Mouse (Mus musculus) kidney, embryonic 16.5 days (tissue): Measurements from ENCODE around the gene Txndc11. TPM values are rescaled to one million over a fixed set of nuclear protein-coding genes. Genes with fewer than 3 reads are reported as not detected.

Experiments
- ATAC-seq: fragments of 200-750 bp; cut with Nextera tagmentation; 2 replicates; pipeline ENCODE4 v1.8.0; 2017; ENCODE audit warnings: moderate TSS enrichment; ENCODE audit not compliant: low FRiP score, low TSS enrichment
- H3K27ac ChIP-seq: fragments of 300-500 bp; sonication (generic); 2 replicates; pipeline ENCODE4 v1.5.1; 2014; ENCODE audit warnings: low read length
- H3K27me3 ChIP-seq: fragments of 300-500 bp; sonication (generic); 2 replicates; pipeline ENCODE4 v1.6.1; 2014; ENCODE audit warnings: low read length, control low read depth, mixed read lengths; ENCODE audit not compliant: insufficient read depth
- H3K36me3 ChIP-seq: fragments of 300-500 bp; sonication (generic); 2 replicates; pipeline ENCODE4 v1.6.1; 2014; ENCODE audit warnings: low read length, control low read depth, mixed read lengths; ENCODE audit not compliant: insufficient read depth
- H3K4me1 ChIP-seq: fragments of 300-500 bp; sonication (generic); 2 replicates; pipeline ENCODE4 v1.6.1; 2014; ENCODE audit warnings: low read length, control low read depth, mixed read lengths; ENCODE audit not compliant: insufficient read depth
- H3K4me2 ChIP-seq: fragments of 300-500 bp; sonication (generic); replicated peaks from 2 replicates; pipeline ENCODE4 v1.6.1; 2014; ENCODE audit warnings: low read depth, low read length
- H3K4me3 ChIP-seq: fragments of 300-500 bp; sonication (generic); 2 replicates; pipeline ENCODE4 v1.5.1; 2014; ENCODE audit warnings: mild to moderate bottlenecking, low read length
- H3K9ac ChIP-seq: fragments of 300-500 bp; sonication (generic); replicated peaks from 2 replicates; pipeline ENCODE4 v1.6.1; 2014; ENCODE audit warnings: low read length
- H3K9me3 ChIP-seq: fragments of 300-500 bp; sonication (generic); 2 replicates; pipeline ENCODE4 v1.6.1; 2016; ENCODE audit warnings: low read length, control low read depth
- WGBS: fragments of 180-500 bp; shearing (Covaris S2); extraction: QIAGEN DNeasy Blood & Tissue Kit; methylation state at CpG from one replicate; pipeline ENCODE4 v1.1.7; 2014; 5-methylcytosine and 5-hydroxymethylcytosine counted together
- polyA plus RNA-seq: library from polyadenylated mRNA; unstranded; fragments of >200 nt; fragmentation: Nextera tagmentation; extraction: Ambion mirVana; gene quantifications from 2 replicates; pipeline ENCODE4 v1.2.1, GENCODE M21; 2015

The Txndc11 gene
- polyA plus RNA-seq, 1 experiment from 2014 or later = 34.8 TPM

GRCm38 (mm10) chr16:11068666-11069065 is 65.8 kb downstream of the Txndc11 start:
- no peak overlapping the region for H3K9ac ChIP-seq

DNA sequence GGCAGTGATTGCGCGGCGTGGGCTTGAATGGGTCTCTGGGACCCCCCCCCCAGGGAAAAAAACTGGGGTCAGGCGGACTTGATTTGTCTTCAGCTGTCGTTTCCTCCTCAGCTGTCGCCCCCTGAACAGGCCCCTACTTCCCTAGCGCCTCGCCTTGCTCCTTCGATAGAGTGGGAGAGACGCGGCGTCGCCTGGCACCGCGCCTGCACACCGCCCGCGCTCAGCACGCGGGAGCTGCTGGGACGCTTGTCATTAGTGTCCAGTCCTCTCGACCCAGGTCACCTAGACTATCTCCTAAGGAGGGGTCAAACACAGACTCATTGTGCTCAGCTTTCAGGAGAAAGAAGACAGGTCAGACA is 67.6 kb downstream of the Txndc11 start:
- Histone ChIP-seq H3K4me1 (peaks cover 56% of the 10 kb centered on the region), H3K27me3 (no peaks in the 10 kb centered on the region), H3K4me2 (peak overlapping the region; percentile 77), H3K9me3 (no peaks in the 10 kb centered on the region), H3K36me3 (0 out of 2 replicates have a peak, but pooled peaks cover 8% of the 10 kb centered on the region), H3K9ac (peak overlapping the region; percentile 89), H3K4me3 (peak overlapping the region; percentile 76), H3K27ac (peak overlapping the region; percentile 87)
- 0% methylated on average over 22 of the region's 22 CpGs for WGBS
- peak; percentile 28; the same call in 1 of the 2 replicates for ATAC-seq

More at GRCm38 (mm10) chr16:11068666-11069065, 65.8 kb downstream of the Txndc11 start:
- Histone ChIP-seq H3K27ac (no peak overlapping the region), H3K4me3 (no peak overlapping the region), H3K4me1 (peaks cover 43% of the 10 kb centered on the region), H3K36me3 (peaks cover 25% of the 10 kb centered on the region), H3K4me2 (no peak overlapping the region; the same call in 1 of the 2 replicates), H3K9me3 (no peaks in the 10 kb centered on the region), H3K27me3 (no peaks in the 10 kb centered on the region)
- no peak for ATAC-seq
- 91% methylated on average over 3 of the region's 3 CpGs for WGBS

- Histone ChIP-seq H3K9me3 (no peaks in the 10 kb centered on the region), H3K4me2 (peak within 1 kb of the TSS; percentile 77), H3K27me3 (no peaks in the 10 kb centered on the region), H3K4me3 (peak within 1 kb of the TSS; percentile 76), H3K9ac (peak within 1 kb of the TSS; percentile 89), H3K36me3 (0 out of 2 replicates have a peak, but pooled peaks cover 2% of the 10 kb centered on the region), H3K4me1 (peaks cover 56% of the 10 kb centered on the region), H3K27ac (peak within 1 kb of the TSS; percentile 87)
- WGBS = under 1% methylated on average over 76 of the region's 78 CpGs
- ATAC-seq = peak; percentile 98
Observed at GRCm38 (mm10) chr16:11066029-11066832, 68.2 kb downstream of the Txndc11 start, which contains the start of gene Litaf. Gene Litaf, minus strand, starts transcription at chr16:11066157.

GRCm38 (mm10) chr16:11065431-11065830 is 69.0 kb downstream of the Txndc11 start:
- WGBS = 61% methylated on average over 5 of the region's 5 CpGs
- H3K4me1 ChIP-seq = peaks cover 56% of the 10 kb centered on the region
- H3K27me3 ChIP-seq = no peaks in the 10 kb centered on the region
- no peak for ATAC-seq
- peak overlapping the region; percentile 76 for H3K4me3 ChIP-seq
- H3K27ac ChIP-seq = peak overlapping the region; percentile 26; the same call in 1 of the 2 replicates
- no peaks in the 10 kb centered on the region for H3K36me3 ChIP-seq
- H3K9me3 ChIP-seq = no peaks in the 10 kb centered on the region
- peak overlapping the region; percentile 40; the same call in 1 of the 2 replicates for H3K9ac ChIP-seq
- H3K4me2 ChIP-seq = peak overlapping the region; percentile 77

GRCm38 (mm10) chr16:11064742-11065141 is 69.7 kb downstream of the Txndc11 start:
- 84% methylated on average over 6 of the region's 6 CpGs for WGBS
- H3K27me3 ChIP-seq = no peaks in the 10 kb centered on the region
- ATAC-seq = no peak

DNA sequence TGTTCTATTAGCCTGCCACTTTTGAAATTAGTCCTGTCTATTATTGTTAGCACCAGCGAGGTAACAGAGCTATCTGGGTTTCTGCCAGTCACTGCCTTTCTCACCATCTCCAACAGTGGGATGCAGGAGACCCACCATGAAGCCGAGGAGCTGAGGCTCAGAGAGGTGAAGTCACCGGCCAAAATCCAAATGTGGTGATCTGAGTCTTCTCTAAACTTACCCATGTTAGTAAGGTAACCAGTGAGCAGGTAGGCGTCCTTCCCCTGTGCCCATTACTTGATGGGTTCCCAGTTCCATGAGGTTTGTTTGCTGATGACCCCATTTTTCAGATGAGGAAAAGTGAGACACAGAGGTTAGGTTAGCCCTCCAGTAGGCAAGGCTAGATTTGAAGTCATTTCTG is 70.1 kb downstream of the Txndc11 start:
- no peak overlapping the region for H3K4me2 ChIP-seq
- H3K36me3 ChIP-seq = no peaks in the 10 kb centered on the region
- no peaks in the 10 kb centered on the region for H3K9me3 ChIP-seq
- peaks cover 45% of the 10 kb centered on the region for H3K4me1 ChIP-seq
- no peaks in the 10 kb centered on the region for H3K27me3 ChIP-seq
- 0 out of 2 replicates have a peak overlapping the region, but pooled peaks have one; percentile 82 for H3K27ac ChIP-seq
- H3K9ac ChIP-seq = no peak overlapping the region
- WGBS = 91% methylated on average over 4 of the region's 4 CpGs
- ATAC-seq = no peak
- H3K4me3 ChIP-seq = no peak overlapping the region

More at GRCm38 (mm10) chr16:11064742-11065141, 69.7 kb downstream of the Txndc11 start:
- no peaks in the 10 kb centered on the region for H3K36me3 ChIP-seq
- H3K4me1 ChIP-seq = peaks cover 49% of the 10 kb centered on the region
- no peak overlapping the region for H3K9ac ChIP-seq
- no peak overlapping the region for H3K4me2 ChIP-seq
- H3K9me3 ChIP-seq = no peaks in the 10 kb centered on the region
- no peak overlapping the region for H3K4me3 ChIP-seq
- H3K27ac ChIP-seq = no peak overlapping the region

DNA sequence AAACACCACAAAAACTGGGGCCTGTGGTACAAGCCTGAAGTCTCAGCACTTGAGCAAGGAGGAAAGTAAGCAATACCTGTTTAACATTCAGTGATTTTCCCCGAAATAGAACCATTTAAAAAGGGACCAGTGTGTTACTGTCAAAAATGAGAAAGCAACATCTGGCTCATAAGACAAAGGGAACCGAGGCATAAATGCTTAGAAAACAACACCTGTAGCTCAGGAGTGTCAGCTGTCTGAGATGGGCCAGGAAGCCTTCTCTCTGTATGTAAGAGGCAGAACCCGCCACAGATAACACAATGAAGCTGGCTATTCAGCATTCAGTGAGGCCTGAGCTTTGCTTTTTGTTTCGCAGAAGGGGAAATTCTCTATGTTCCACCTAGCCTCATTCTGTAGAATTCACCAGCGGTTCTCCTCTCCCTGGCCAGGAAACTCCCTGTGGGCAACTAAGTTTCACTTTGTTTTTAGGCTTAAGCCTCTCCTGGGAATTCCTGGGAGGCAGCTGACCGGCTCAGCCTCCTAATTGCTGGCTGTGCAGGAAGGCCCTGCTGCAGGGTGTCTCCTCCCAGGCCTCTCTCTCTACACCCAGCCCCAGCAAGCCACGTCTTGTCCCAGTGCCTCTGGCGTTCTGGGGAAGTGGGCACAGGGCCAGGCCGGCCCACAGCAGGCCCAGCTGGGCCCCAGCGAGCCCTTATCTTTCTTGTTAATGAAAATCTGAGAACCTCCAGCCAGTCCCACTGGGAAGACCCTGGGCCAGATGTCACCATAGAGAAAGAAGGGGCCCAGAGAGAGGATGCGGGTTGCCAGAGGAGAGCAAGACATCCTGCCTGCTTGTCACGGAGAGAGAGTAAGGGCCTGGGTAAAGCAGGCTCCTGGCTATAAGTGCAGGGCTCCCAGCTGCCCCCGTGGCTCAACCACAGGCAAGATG is 71.4 kb downstream of the Txndc11 start:
- no peaks in the 10 kb centered on the region for H3K9me3 ChIP-seq
- no peaks in the 10 kb centered on the region for H3K27me3 ChIP-seq
- H3K36me3 ChIP-seq = no peaks in the 10 kb centered on the region
- peaks cover 37% of the 10 kb centered on the region for H3K4me1 ChIP-seq
- H3K4me3 ChIP-seq = no peak overlapping the region
- peak overlapping the region; percentile 82 for H3K27ac ChIP-seq
- peak overlapping the region; percentile 11; the same call in 1 of the 2 replicates for H3K4me2 ChIP-seq
- peak overlapping the region; percentile 43 for H3K9ac ChIP-seq
- WGBS = 32% methylated on average over 13 of the region's 13 CpGs
- ATAC-seq = peak; percentile 59

GRCm38 (mm10) chr16:11060645-11061044 is 73.8 kb downstream of the Txndc11 start, which contains the start of gene Snn:
Gene Snn, plus strand, starts transcription at chr16:11060945.
- WGBS = 84% methylated on average over 4 of the region's 4 CpGs
- peaks cover 26% of the 10 kb centered on the region for H3K4me1 ChIP-seq
- no peak within 1 kb of the TSS for H3K4me2 ChIP-seq
- no peaks in the 10 kb centered on the region for H3K36me3 ChIP-seq
- no peaks in the 10 kb centered on the region for H3K9me3 ChIP-seq
- ATAC-seq = no peak
- H3K27ac ChIP-seq = no peak within 1 kb of the TSS
- no peaks in the 10 kb centered on the region for H3K27me3 ChIP-seq
- no peak within 1 kb of the TSS for H3K4me3 ChIP-seq
- no peak within 1 kb of the TSS for H3K9ac ChIP-seq

DNA sequence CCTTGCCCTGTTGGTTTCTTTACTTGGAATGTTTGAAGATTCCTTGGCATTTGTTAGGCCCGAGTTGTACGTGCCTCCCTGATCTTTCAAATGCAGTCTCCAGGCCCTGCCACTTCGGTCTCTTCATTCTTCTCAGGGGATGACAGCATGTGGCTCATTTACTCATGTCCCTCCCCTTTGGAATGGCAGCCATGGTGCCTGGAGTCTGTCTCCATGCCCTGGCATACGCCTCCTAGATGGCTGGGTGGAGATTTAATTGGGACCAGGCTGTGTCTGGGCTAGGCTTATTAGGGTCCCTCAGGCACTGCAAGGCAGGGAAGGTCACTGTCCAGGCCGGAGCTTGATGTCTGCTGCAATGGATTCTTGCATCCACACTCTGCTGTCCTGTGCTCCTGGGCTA is 78.5 kb downstream of the Txndc11 start:
- no peaks in the 10 kb centered on the region for H3K9me3 ChIP-seq
- H3K4me3 ChIP-seq = no peak overlapping the region
- H3K4me1 ChIP-seq = 0 out of 2 replicates have a peak, but pooled peaks cover 2% of the 10 kb centered on the region
- no peak overlapping the region for H3K4me2 ChIP-seq
- no peaks in the 10 kb centered on the region for H3K27me3 ChIP-seq
- WGBS = 82% methylated on average over 5 of the region's 5 CpGs
- no peak overlapping the region for H3K9ac ChIP-seq
- H3K36me3 ChIP-seq = no peaks in the 10 kb centered on the region
- ATAC-seq = no peak
- no peak overlapping the region for H3K27ac ChIP-seq
